Mouse (Mus musculus) neural tube, embryonic 15.5 days (tissue): ENCODE measurements around the gene Pepd. TPM values are rescaled to one million over a fixed set of nuclear protein-coding genes. Genes with fewer than 3 reads are reported as not detected.

ENCODE experiments used
- ATAC-seq: fragments of 200-750 bp; cut with Nextera tagmentation; 2 replicates; pipeline ENCODE4 v1.8.0; 2017; ENCODE audit warnings: mild to moderate bottlenecking, moderate TSS enrichment, moderate library complexity; ENCODE audit not compliant: low FRiP score
- H3K27ac ChIP-seq: fragments of 300-500 bp; sonication (generic); replicated peaks from 2 replicates; pipeline ENCODE4 v1.5.1; 2015; ENCODE audit warnings: mild to moderate bottlenecking, inconsistent platforms
- H3K27me3 ChIP-seq: fragments of 300-500 bp; sonication (generic); replicated peaks from 2 replicates; pipeline ENCODE4 v1.6.1; 2015; ENCODE audit warnings: inconsistent platforms
- H3K36me3 ChIP-seq: fragments of 300-500 bp; sonication (generic); 2 replicates; pipeline ENCODE4 v1.6.1; 2015; ENCODE audit warnings: inconsistent platforms
- H3K4me1 ChIP-seq: fragments of 300-500 bp; sonication (generic); 2 replicates; pipeline ENCODE4 v1.6.1; 2015; ENCODE audit warnings: inconsistent platforms
- H3K4me2 ChIP-seq: fragments of 300-500 bp; sonication (generic); 2 replicates; pipeline ENCODE4 v1.6.1; 2015; ENCODE audit warnings: inconsistent platforms, mild to moderate bottlenecking, moderate library complexity
- H3K4me3 ChIP-seq: fragments of 300-500 bp; sonication (generic); replicated peaks from 2 replicates; pipeline ENCODE4 v1.5.1; 2015; ENCODE audit warnings: mild to moderate bottlenecking, inconsistent platforms
- H3K9ac ChIP-seq: fragments of 300-500 bp; sonication (generic); replicated peaks from 2 replicates; pipeline ENCODE4 v1.6.1; 2015; ENCODE audit warnings: mild to moderate bottlenecking, inconsistent platforms
- H3K9me3 ChIP-seq: fragments of 300-500 bp; sonication (generic); replicated peaks from 2 replicates; pipeline ENCODE4 v1.6.1; 2016; ENCODE audit warnings: inconsistent platforms
- WGBS: fragments of 180-500 bp; shearing (Covaris S2); methylation state at CpG from one replicate; pipeline ENCODE4 v1.1.7; 2015; ENCODE audit warnings: mixed read lengths; 5-methylcytosine and 5-hydroxymethylcytosine counted together
- polyA plus RNA-seq: library from polyadenylated mRNA; unstranded; fragments of >200 nt; fragmentation: Nextera tagmentation; extraction: Ambion mirVana; gene quantifications from 2 replicates; pipeline ENCODE4 v1.2.1, GENCODE M21; 2015

Gene Pepd
- 67.5 and 74.9 TPM in 2 replicates for polyA plus RNA-seq

DNA sequence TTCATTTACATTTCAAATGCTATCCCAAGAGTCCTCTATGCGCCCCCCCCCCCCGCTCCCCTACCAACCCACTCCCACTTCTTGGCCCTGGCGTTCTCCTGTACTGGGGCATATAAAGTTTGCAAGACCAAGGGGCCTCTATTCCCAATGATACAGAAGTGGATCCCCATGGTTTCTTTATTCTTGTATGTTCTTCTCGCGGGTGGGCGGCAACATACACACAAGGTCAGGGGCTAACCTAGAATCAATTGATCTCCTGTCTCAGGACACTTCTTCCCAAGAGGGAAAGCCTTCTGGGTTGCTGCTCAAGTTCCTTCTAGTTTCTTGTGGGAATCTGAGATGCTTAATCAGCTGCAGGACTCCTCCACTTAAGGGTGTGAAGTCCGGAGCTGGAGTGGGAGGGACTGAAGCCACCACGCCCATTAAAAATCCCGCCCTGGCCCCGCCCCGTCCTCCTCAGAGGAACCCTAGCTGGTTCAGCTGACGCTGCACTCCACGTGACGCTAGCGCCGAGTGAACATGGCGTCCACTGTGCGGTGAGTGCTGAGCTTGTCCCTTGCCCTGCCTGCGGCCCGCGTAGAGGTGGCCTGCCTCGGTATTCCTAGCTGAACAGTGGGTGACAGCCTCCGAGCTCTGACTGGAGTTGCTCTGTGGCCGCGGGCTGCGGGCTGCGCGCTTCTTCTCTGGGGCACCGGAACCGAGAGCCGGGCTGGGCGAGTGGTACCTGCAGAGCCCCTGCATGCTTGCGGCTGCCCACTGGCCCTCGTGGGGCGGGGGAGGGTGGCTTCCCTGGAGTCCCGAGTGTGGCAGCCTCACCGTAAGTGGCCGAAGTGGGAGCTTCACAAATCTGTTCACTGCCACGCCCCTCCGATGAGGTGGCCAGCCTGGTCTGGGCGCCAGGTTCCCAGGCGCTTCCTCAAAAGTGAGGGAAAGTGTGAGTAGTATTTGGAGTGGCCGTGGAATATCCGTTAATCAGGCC, at the start of gene Pepd:
TSS of gene Pepd (plus strand) at position 461 of the 979 bp plus-strand sequence.
- no peaks in the 10 kb centered on the region for H3K36me3 ChIP-seq
- 6% methylated on average over 44 of the region's 44 CpGs for WGBS
- peak within 1 kb of the TSS; percentile 66 for H3K9ac ChIP-seq
- peak; percentile 91 for ATAC-seq
- no peaks in the 10 kb centered on the region for H3K9me3 ChIP-seq
- H3K4me3 ChIP-seq, result peak within 1 kb of the TSS; percentile 63
- H3K27ac ChIP-seq, result no peak within 1 kb of the TSS
- H3K4me2 ChIP-seq, result peak within 1 kb of the TSS; percentile 93
- no peaks in the 10 kb centered on the region for H3K27me3 ChIP-seq
- peaks cover 28% of the 10 kb centered on the region for H3K4me1 ChIP-seq

DNA sequence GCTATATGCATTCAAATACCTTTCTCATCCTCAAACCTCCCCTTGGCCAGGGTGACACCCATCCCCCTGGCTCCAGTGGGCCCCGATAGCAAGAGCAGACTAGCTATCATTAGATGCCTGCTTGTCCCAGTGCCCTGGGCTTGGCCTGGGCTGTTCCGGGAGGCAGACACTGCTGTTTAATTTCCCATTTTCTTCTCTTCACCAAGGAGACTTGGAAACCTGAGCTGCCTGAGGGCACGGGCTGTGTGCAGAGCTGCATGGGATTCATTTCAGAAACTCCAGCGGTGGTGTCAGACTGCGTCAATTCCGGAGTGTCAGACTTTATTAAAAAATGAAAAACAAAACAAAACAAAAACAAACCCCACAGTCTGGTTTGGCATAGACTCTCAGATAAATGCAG, 44.9 kb upstream of the Pepd start:
- no peaks in the 10 kb centered on the region for H3K27me3 ChIP-seq
- no peak for ATAC-seq
- WGBS, result 58% methylated on average over 6 of the region's 6 CpGs
- no peaks in the 10 kb centered on the region for H3K36me3 ChIP-seq
- no peaks in the 10 kb centered on the region for H3K9me3 ChIP-seq
- H3K4me2 ChIP-seq, result no peak overlapping the region
- H3K4me1 ChIP-seq, result peaks cover 15% of the 10 kb centered on the region
- H3K4me3 ChIP-seq, result no peak overlapping the region
- H3K9ac ChIP-seq, result no peak overlapping the region
- H3K27ac ChIP-seq, result no peak overlapping the region

DNA sequence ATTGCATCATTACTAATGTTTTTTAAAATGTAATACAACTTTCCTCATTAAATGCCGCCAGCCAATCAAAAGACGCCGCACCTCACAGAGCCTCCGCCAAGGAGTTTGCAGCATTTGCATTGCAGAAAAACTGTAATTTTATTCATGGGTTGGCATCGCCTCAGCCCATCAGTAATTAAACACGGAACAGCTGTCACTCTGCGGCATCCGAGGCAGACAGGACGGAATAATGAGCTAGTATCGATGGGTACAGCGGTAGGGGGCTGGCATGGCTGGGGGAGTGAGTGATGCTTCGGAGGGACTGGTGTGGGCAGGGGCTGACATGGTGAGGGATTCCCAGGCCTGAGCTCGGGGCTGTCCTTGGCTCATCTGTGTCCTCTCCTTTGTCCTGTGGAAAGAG, 42.5 kb upstream of the Pepd start:
- ATAC-seq, result peak; percentile 75
- Histone ChIP-seq H3K27me3 (no peaks in the 10 kb centered on the region), H3K36me3 (no peaks in the 10 kb centered on the region), H3K4me3 (no peak overlapping the region), H3K27ac (0 out of 2 replicates have a peak overlapping the region, but pooled peaks have one; percentile 19), H3K4me2 (peak overlapping the region; percentile 36), H3K9ac (no peak overlapping the region), H3K4me1 (peaks cover 15% of the 10 kb centered on the region), H3K9me3 (no peaks in the 10 kb centered on the region)
- 27% methylated on average over 13 of the region's 13 CpGs for WGBS

DNA sequence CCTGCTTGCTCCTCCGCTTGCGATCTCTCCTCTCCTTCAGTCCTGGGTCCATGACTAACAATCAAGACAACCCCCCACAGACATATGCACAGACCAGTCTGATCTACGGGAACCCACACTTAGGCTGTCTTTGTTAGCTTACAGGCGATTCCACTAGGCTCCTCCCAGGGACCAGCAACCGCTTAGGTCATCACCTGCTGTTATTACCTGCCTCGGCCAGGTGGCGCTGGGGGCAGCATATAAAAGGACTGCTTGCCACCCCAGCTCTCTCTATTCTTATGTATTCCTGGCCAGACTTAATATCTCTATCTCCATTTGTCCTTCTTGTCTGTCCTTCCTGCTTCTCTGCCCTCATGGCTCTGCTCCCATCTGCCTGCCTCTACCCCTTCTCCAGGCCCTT, 35.4 kb upstream of the Pepd start:
- Histone ChIP-seq H3K4me2 (no peak overlapping the region), H3K27me3 (no peaks in the 10 kb centered on the region), H3K27ac (no peak overlapping the region), H3K36me3 (no peaks in the 10 kb centered on the region), H3K4me1 (peaks cover 3% of the 10 kb centered on the region; the same call in 1 of the 2 replicates), H3K9me3 (no peaks in the 10 kb centered on the region), H3K4me3 (no peak overlapping the region), H3K9ac (no peak overlapping the region)
- WGBS, result 75% methylated on average over 7 of the region's 7 CpGs
- ATAC-seq, result no peak

DNA sequence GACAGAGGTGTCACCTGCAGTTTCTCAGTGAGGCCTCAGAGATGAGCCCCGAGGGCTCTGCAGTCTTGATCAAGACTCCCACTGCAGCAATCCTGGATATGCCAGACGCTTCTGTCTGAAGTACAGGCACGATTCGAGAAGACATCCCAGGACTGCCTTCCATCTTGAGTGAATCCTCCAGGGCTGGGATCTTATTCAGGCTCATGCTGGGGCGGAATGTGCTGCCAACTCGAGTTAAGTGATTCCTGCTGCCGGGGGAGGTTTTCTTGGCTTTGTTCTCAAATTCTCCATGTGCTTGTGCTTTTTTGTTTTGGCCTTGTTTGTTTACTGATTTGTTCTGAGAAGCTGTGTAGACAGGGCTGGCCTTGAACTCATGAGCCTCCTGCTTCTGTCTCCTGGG, 34.4 kb upstream of the Pepd start:
- WGBS, result 53% methylated on average over 7 of the region's 7 CpGs
- H3K27me3 ChIP-seq, result no peaks in the 10 kb centered on the region
- H3K27ac ChIP-seq, result no peak overlapping the region
- H3K9ac ChIP-seq, result no peak overlapping the region
- no peak for ATAC-seq
- no peak overlapping the region for H3K4me3 ChIP-seq
- no peak overlapping the region for H3K4me2 ChIP-seq
- H3K4me1 ChIP-seq, result peaks cover 3% of the 10 kb centered on the region; the same call in 1 of the 2 replicates
- H3K36me3 ChIP-seq, result no peaks in the 10 kb centered on the region
- no peaks in the 10 kb centered on the region for H3K9me3 ChIP-seq

DNA sequence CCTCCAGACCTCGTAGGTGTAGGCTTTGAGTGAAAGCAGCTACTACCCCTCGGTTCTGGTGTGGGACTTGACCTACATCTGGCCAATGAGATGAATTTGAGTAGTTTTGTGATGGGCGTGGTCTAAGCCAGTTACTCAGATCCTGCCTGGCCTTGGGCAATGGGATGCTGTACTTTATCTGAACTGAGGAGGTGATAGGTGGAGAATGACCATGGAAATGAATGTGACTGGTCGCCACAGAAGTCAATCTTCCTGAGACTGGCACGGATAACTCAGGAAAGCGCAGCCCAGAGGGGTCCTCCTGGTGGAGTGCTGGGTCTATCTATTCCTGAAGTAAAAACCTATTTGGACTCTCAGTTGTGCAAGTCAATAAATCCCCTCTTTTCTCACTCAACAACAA, 23.7 kb upstream of the Pepd start:
- no peaks in the 10 kb centered on the region for H3K27me3 ChIP-seq
- H3K27ac ChIP-seq, result no peak overlapping the region
- no peak overlapping the region for H3K4me2 ChIP-seq
- H3K4me3 ChIP-seq, result no peak overlapping the region
- no peaks in the 10 kb centered on the region for H3K9me3 ChIP-seq
- no peak for ATAC-seq
- H3K36me3 ChIP-seq, result no peaks in the 10 kb centered on the region
- WGBS, result 83% methylated on average over 6 of the region's 6 CpGs
- H3K4me1 ChIP-seq, result no peaks in the 10 kb centered on the region
- H3K9ac ChIP-seq, result no peak overlapping the region

DNA sequence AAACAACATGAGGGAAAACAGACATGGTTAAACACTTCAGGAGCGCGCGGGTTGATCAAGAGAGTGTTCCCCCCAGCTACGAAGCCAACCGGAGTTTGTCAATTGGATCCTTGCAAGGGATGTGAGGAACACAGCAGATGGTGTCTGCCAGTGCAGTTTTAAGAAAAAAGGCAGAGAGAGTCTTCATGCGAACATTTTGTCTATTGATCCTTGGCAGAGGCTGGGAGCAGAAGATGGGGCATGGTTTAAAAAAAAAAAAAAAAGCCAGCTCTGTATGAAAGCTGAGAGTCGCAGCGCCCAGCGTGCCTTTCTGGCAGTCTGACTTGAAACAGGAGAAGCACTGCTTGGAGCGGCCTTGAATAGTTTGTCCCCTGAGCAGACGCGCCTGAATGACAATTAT, 23.3 kb upstream of the Pepd start:
- ATAC-seq, result no peak
- H3K9me3 ChIP-seq, result no peaks in the 10 kb centered on the region
- no peaks in the 10 kb centered on the region for H3K27me3 ChIP-seq
- WGBS, result 61% methylated on average over 12 of the region's 12 CpGs
- H3K4me2 ChIP-seq, result no peak overlapping the region
- H3K36me3 ChIP-seq, result no peaks in the 10 kb centered on the region
- H3K9ac ChIP-seq, result no peak overlapping the region
- H3K27ac ChIP-seq, result no peak overlapping the region
- no peak overlapping the region for H3K4me3 ChIP-seq
- H3K4me1 ChIP-seq, result no peaks in the 10 kb centered on the region

DNA sequence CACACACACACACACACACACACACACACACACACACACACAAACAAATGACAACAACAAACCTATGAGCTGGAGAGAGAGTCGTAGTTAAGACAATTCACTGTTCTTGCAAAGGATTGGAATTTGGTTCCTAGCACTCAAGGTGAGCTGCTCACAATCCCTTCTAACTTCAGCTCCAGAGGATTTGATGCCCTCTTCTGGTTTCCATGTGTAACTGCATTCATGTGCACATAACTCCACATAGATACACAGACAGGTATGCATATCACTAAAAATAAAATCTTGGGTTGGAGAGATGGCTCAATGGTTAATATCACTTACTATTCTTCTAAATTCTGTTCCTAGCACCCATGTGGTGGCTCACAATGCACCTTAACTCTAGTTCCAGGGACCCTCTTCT, 19.3 kb upstream of the Pepd start:
- no peak for ATAC-seq
- H3K4me3 ChIP-seq, result no peak overlapping the region
- no peaks in the 10 kb centered on the region for H3K36me3 ChIP-seq
- peaks cover 6% of the 10 kb centered on the region; the same call in 1 of the 2 replicates for H3K4me1 ChIP-seq
- WGBS, result 100% methylated on average over 1 of the region's 1 CpGs
- H3K9me3 ChIP-seq, result no peaks in the 10 kb centered on the region
- no peaks in the 10 kb centered on the region for H3K27me3 ChIP-seq
- H3K4me2 ChIP-seq, result no peak overlapping the region
- no peak overlapping the region for H3K27ac ChIP-seq
- no peak overlapping the region for H3K9ac ChIP-seq

DNA sequence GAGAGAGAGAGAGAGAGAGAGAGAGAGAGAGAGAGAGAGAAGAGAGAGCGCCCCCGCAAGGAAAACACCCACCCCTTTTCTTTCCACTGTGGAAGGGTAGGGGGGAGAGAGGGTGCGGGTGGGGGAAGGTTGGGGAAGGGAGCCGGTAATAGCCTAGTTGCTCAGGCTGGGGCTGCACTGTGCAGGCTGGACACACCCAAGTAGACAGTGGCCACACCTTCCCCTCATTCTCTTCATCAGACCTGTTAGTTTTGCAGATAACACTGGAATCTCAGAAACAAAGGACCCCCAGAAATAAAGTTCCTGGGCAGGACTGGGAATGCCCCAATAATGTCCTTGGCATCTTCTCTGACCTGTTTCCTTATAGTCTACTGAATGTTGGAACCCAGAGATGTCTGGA, 15.7 kb upstream of the Pepd start:
- Histone ChIP-seq H3K36me3 (no peaks in the 10 kb centered on the region), H3K27ac (no peak overlapping the region), H3K4me1 (peaks cover 6% of the 10 kb centered on the region; the same call in 1 of the 2 replicates), H3K9me3 (no peaks in the 10 kb centered on the region), H3K4me3 (no peak overlapping the region), H3K27me3 (no peaks in the 10 kb centered on the region), H3K4me2 (no peak overlapping the region), H3K9ac (no peak overlapping the region)
- 94% methylated on average over 4 of the region's 4 CpGs for WGBS
- ATAC-seq, result no peak

DNA sequence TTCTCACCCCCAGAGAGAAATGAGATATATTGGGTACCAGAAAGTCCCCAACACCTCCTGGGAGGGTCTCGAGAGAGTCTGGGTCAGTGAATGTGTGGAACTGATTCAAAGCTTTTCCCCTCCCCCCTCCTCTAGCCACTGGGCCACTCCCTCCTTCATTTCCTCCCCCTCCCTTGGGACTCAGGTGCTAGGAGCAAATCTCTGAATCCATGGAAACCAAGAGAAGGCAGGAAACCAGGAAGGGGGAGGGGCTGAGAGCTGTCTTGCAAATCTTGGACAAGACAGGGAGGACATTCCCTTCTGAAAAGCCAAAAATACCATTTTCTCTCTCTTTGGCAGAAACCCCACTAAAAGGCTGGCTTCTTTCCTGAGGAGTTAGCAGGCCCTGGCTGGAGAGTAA, 15.1 kb upstream of the Pepd start:
- Histone ChIP-seq H3K4me1 (peaks cover 6% of the 10 kb centered on the region; the same call in 1 of the 2 replicates), H3K27ac (no peak overlapping the region), H3K36me3 (no peaks in the 10 kb centered on the region), H3K4me3 (no peak overlapping the region), H3K9ac (no peak overlapping the region), H3K9me3 (no peaks in the 10 kb centered on the region), H3K27me3 (no peaks in the 10 kb centered on the region), H3K4me2 (no peak overlapping the region)
- ATAC-seq, result no peak
- 8% methylated on average over 1 of the region's 1 CpGs for WGBS

DNA sequence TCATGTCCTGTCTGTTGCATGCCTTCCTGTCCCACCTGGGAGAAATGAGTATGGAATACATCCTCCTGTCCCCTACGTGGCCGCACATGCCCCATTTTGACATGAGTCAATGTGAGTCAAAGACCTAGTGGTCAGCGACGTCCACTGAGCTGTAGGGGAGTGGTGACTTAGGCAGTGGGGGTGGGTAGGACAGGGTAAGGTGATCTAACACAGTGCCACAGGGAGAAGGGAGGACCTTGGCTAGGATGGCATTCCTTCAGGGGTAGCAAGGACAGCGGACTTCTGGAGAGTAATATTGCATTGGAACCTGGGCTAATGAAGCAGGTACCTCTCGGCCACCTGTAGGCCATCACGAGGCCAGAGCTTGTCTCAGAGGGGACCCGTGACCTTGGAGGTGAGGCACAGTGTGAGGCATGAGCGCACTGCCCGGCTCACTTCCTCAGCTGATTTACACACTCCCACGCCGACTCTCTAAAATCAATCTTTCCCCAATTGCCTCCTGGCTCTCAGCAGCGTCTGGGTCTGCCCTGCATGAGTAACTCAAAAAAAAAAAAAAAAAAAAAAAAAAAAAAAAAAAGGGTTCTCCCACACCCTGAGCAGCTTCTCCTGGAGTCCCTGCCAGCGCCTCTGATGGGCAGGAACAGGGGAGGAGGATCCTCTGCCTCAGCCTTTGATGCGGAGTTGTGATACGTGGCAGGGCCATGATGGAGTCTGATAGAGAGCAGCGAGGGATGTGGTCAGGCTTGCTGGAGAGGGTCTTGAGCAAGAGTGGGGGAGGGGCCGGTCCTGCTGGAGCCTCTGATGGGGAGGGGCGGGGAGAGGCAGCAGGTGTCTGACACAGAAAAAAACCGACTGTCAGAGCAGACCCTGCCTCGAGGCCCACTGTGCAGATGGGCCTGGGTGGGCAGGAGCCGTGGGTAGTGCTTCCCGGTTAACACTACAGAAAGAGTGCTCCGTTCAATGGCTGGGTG, 1.8 kb upstream of the Pepd start:
- no peak for ATAC-seq
- 26% methylated on average over 24 of the region's 24 CpGs for WGBS

More for the DNA sequence above, 1.8 kb upstream of the Pepd start:
- H3K4me1 ChIP-seq, result peaks cover 28% of the 10 kb centered on the region
- no peaks in the 10 kb centered on the region for H3K9me3 ChIP-seq
- no peak overlapping the region for H3K4me2 ChIP-seq
- no peaks in the 10 kb centered on the region for H3K36me3 ChIP-seq
- no peak overlapping the region for H3K9ac ChIP-seq
- no peak overlapping the region for H3K4me3 ChIP-seq
- no peaks in the 10 kb centered on the region for H3K27me3 ChIP-seq
- no peak overlapping the region for H3K27ac ChIP-seq
